Mouse (Mus musculus) lung, postnatal 0 days (tissue): ENCODE data around the gene Gm4869. TPM values are rescaled to one million over a fixed set of nuclear protein-coding genes. Genes with fewer than 3 reads are reported as not detected.
A peak's percentile ranks its signal among the peaks of the same experiment; 100 is the strongest.

ENCODE experiments used
- ATAC-seq: fragments of 200-750 bp; cut with Nextera tagmentation; 2 replicates; pipeline ENCODE4 v1.8.0; 2017; ENCODE audit warnings: moderate library complexity
- DNase-seq: peaks from one replicate; pipeline ENCODE4 v3.0.0-alpha.2; 2016; ENCODE audit warnings: low spot score
- H3K27ac ChIP-seq: fragments of 300-500 bp; sonication (generic); 2 replicates; pipeline ENCODE4 v1.5.1; 2014; ENCODE audit warnings: antibody characterized with exemption, mild to moderate bottlenecking, low read length, mixed read lengths
- H3K27me3 ChIP-seq: fragments of 300-500 bp; sonication (generic); replicated peaks from 2 replicates; pipeline ENCODE4 v1.6.1; 2014; ENCODE audit warnings: low read length, mixed read lengths; ENCODE audit not compliant: insufficient read depth
- H3K36me3 ChIP-seq: fragments of 300-500 bp; sonication (generic); 2 replicates; pipeline ENCODE4 v1.6.1; 2014; ENCODE audit warnings: low read length, mixed read lengths; ENCODE audit not compliant: insufficient read depth
- H3K4me1 ChIP-seq: fragments of 300-500 bp; sonication (generic); 2 replicates; pipeline ENCODE4 v1.6.1; 2014; ENCODE audit warnings: antibody characterized with exemption, low read depth, low read length, mixed read lengths; ENCODE audit not compliant: insufficient read depth
- H3K4me2 ChIP-seq: fragments of 300-500 bp; sonication (generic); replicated peaks from 2 replicates; pipeline ENCODE4 v1.6.1; 2014; ENCODE audit warnings: low read depth, mild to moderate bottlenecking, low read length, moderate library complexity, mixed read lengths
- H3K4me3 ChIP-seq: fragments of 300-500 bp; sonication (generic); 2 replicates; pipeline ENCODE4 v1.5.1; 2014; ENCODE audit warnings: low read depth, low read length
- H3K9ac ChIP-seq: fragments of 300-500 bp; sonication (generic); replicated peaks from 2 replicates; pipeline ENCODE4 v1.6.1; 2014; ENCODE audit warnings: low read depth, mild to moderate bottlenecking
- H3K9me3 ChIP-seq: fragments of 300-500 bp; sonication (generic); 2 replicates; pipeline ENCODE4 v1.6.1; 2016; ENCODE audit warnings: low read length, mixed read lengths
- CTCF ChIP-seq: IDR thresholded peaks from 2 replicates; pipeline ENCODE4 v1.5.1; 2016; ENCODE audit warnings: antibody characterized with exemption, mild to moderate bottlenecking
- EP300 ChIP-seq: IDR thresholded peaks from 2 replicates; pipeline ENCODE4 v1.6.1; 2016; ENCODE audit warnings: antibody characterized with exemption, mild to moderate bottlenecking, control low read depth
- WGBS: fragments of 180-500 bp; shearing (Covaris S2); extraction: QIAGEN DNeasy Blood & Tissue Kit; methylation state at CpG from one replicate; pipeline ENCODE4 v1.1.7; 2014; 5-methylcytosine and 5-hydroxymethylcytosine counted together
- polyA plus RNA-seq: library from polyadenylated mRNA; unstranded; fragments of >200 nt; fragmentation: Nextera tagmentation; extraction: Ambion mirVana; gene quantifications from 2 replicates; pipeline ENCODE4 v1.2.1, GENCODE M21; 2015

Gm4869 gene
- polyA plus RNA-seq, 1 experiment from 2014 or later: not detected

DNA sequence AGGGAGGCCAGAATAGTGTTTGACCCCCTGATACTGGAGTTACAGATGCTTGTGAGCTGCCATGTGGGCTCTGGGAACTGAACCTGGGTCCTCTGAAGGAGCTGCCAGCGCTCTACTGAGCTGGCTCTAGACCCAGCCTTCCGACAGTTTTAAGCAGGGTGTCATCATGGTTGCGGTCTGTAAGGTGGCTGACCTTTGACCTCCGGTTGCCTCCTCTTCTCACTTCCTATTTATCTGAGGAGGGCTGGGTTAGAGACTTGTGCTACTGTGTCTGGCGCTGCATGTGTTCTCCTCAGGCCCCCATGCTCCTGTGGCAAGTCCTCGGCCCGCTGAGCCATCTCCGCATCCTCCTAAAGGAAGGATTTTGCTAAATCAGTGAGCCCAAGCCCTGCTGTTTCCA, 68.5 kb downstream of the Gm4869 start:
- TF ChIP-seq CTCF (no peak), EP300 (no peak)
- no peak overlapping the region for H3K27ac ChIP-seq
- peak; percentile 29 for DNase-seq
- 81% methylated on average over 8 of the region's 8 CpGs for WGBS
- no peaks in the 10 kb centered on the region for H3K36me3 ChIP-seq
- H3K27me3 ChIP-seq: no peaks in the 10 kb centered on the region
- ATAC-seq: no peak
- H3K4me3 ChIP-seq: no peak overlapping the region
- no peaks in the 10 kb centered on the region for H3K9me3 ChIP-seq
- no peak overlapping the region for H3K4me2 ChIP-seq
- H3K9ac ChIP-seq: no peak overlapping the region
- H3K4me1 ChIP-seq: peaks cover 4% of the 10 kb centered on the region; the same call in 1 of the 2 replicates

DNA sequence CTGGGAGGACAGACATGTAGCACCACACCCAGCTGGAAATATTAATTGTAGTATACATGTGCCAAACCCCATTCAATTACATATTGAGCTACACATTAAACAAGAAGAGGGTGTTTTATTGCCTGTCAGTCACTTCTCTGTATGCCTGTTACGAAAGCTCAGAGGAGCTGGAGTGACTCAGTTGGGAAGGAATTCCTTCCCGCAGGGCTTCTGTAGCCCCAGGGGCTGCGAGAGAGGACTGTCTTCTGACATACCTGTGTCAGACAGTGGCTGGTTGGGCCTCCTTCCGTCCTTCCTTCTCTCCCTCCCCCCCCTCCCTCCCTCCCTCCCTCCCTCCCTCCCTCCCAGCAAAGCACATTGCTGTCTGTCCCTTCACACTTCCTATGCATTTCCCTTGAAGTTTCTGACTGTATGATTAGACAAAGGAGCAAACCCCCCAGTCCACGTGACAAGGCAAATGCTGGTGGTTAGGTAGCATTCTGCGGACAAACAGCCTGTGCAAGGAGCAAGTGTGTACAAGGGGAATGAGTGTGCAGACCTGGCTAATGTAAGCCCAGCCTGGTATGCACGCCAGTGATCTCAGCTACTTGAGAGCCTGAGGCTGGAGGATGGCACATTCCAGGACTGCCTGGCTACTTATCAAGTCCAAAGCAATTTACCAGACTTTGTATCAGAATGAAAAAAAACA, 69.5 kb downstream of the Gm4869 start:
- TF ChIP-seq EP300 (no peak), CTCF (no peak)
- H3K27ac ChIP-seq: peak overlapping the region; percentile 32
- H3K9me3 ChIP-seq: no peaks in the 10 kb centered on the region
- DNase-seq: peak; percentile 63
- no peak overlapping the region for H3K4me3 ChIP-seq
- 21% methylated on average over 7 of the region's 7 CpGs for WGBS
- H3K9ac ChIP-seq: no peak overlapping the region
- ATAC-seq: peak; percentile 77
- no peaks in the 10 kb centered on the region for H3K27me3 ChIP-seq
- H3K36me3 ChIP-seq: no peaks in the 10 kb centered on the region
- H3K4me2 ChIP-seq: no peak overlapping the region
- H3K4me1 ChIP-seq: peaks cover 3% of the 10 kb centered on the region; the same call in 1 of the 2 replicates

DNA sequence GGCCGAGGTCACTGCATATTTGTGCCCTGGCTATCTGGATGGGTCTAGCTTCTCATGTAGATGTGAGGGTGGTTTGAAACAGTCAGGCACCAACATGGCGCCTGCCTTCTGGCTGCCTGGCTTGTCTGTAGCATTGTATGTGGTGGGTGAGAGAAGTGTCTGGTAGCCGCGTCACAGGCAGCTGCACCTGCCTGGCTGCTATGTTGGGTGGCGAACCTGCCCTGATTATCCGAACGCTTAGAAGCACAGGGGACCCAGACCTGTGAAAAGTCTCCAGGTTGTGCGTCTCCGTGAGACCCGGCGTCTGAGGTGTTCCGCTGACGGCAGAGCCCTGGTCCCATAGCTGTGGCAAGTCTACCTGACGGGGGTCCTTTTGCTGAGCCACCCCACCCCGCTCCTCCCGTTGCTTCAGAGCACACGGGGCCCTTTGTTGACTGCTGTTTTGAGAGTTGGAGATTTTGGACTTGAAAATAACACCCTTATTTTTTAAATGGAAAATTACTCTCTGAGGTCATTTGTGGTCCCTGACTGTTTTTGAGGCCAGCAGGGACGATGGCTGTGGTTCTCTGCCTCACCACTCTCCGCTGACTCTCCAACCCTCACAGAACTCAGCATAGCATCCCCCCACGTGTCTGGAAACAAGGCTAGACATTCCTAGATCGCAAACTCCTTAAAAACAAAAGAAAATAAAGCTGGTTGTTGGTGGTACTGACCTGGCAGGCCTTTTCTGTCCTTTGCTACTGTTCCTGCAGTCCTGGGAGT, 71.9 kb downstream of the Gm4869 start:
- Histone ChIP-seq H3K9ac (no peak overlapping the region), H3K36me3 (no peaks in the 10 kb centered on the region), H3K4me1 (peaks cover 3% of the 10 kb centered on the region; the same call in 1 of the 2 replicates), H3K27ac (no peak overlapping the region), H3K4me2 (no peak overlapping the region), H3K9me3 (no peaks in the 10 kb centered on the region), H3K27me3 (no peaks in the 10 kb centered on the region), H3K4me3 (no peak overlapping the region)
- ATAC-seq (no peak), DNase-seq (no peak)
- no peak for TF ChIP-seq EP300
- TF ChIP-seq CTCF: no peak
- 87% methylated on average over 21 of the region's 21 CpGs for WGBS

GRCm38 (mm10) chr5:140517921-140518230, 72.4 kb downstream of the Gm4869 start:
- no peak for TF ChIP-seq CTCF
- TF ChIP-seq EP300: no peak
- no peak overlapping the region for H3K27ac ChIP-seq
- no peaks in the 10 kb centered on the region for H3K27me3 ChIP-seq
- no peaks in the 10 kb centered on the region for H3K9me3 ChIP-seq
- no peak overlapping the region for H3K4me3 ChIP-seq
- H3K4me2 ChIP-seq: no peak overlapping the region
- DNase-seq (no peak), ATAC-seq (peak; percentile 9; the same call in 1 of the 2 replicates)
- 46% methylated on average over 4 of the region's 4 CpGs for WGBS
- no peaks in the 10 kb centered on the region for H3K36me3 ChIP-seq
- no peak overlapping the region for H3K9ac ChIP-seq
- H3K4me1 ChIP-seq: peaks cover 3% of the 10 kb centered on the region; the same call in 1 of the 2 replicates

DNA sequence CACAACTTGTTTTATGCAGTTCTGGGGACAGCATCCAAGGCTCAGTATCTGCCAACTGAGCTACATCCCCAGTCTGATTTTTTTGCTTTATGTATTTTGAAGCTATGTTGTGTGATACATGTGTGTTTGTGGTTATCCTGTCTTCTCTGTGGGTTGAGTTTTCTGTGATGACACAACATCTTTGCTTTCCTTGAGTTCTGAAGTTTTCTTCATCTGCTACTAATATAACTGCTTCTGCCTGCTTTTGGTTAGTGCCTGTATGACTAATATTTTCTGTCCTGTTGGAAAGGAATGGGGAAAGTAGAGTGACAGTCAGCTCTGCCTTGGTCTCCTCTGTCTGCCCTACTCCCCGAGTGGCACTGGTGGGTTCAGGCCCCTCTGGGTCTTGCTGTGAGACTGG, 75.8 kb downstream of the Gm4869 start:
- Histone ChIP-seq H3K36me3 (peaks cover 8% of the 10 kb centered on the region; the same call in 1 of the 2 replicates), H3K4me1 (peaks cover 3% of the 10 kb centered on the region; the same call in 1 of the 2 replicates), H3K27ac (no peak overlapping the region), H3K4me3 (no peak overlapping the region), H3K9ac (no peak overlapping the region), H3K27me3 (no peaks in the 10 kb centered on the region), H3K9me3 (no peaks in the 10 kb centered on the region), H3K4me2 (no peak overlapping the region)
- DNase-seq: no peak
- no peak for ATAC-seq
- TF ChIP-seq CTCF (no peak), EP300 (no peak)
- WGBS: 87% methylated on average over 1 of the region's 1 CpGs

- 0 out of 2 replicates have a peak, but pooled peaks cover 2% of the 10 kb centered on the region for H3K9me3 ChIP-seq
- H3K4me3 ChIP-seq: no peak overlapping the region
- no peaks in the 10 kb centered on the region for H3K27me3 ChIP-seq
- no peak for ATAC-seq
- H3K4me2 ChIP-seq: no peak overlapping the region
- no peak for DNase-seq
- no peaks in the 10 kb centered on the region for H3K4me1 ChIP-seq
- H3K9ac ChIP-seq: no peak overlapping the region
- no peak for TF ChIP-seq EP300
- TF ChIP-seq CTCF: no peak
- 97% methylated on average over 2 of the region's 2 CpGs for WGBS
- peaks cover 8% of the 10 kb centered on the region; the same call in 1 of the 2 replicates for H3K36me3 ChIP-seq
- no peak overlapping the region for H3K27ac ChIP-seq
Observed at GRCm38 (mm10) chr5:140526754-140527153, 81.3 kb downstream of the Gm4869 start.
